Mouse (Mus musculus) liver, adult (tissue): ENCODE measurements around the gene Adsl.

Source experiments
- GATA4 ChIP-seq: IDR thresholded peaks from 2 replicates; pipeline ENCODE4 v1.6.1; 2014; ENCODE audit warnings: mild to moderate bottlenecking, low read length; ENCODE audit not compliant: insufficient replicate concordance

Gene Adsl

GRCm38 (mm10) chr15:80931345-80931960, 16.8 kb upstream of the Adsl start:
- TF ChIP-seq GATA4: no peak

- TF ChIP-seq GATA4: no peak
Measured at GRCm38 (mm10) chr15:80934841-80935240, 13.4 kb upstream of the Adsl start.

DNA sequence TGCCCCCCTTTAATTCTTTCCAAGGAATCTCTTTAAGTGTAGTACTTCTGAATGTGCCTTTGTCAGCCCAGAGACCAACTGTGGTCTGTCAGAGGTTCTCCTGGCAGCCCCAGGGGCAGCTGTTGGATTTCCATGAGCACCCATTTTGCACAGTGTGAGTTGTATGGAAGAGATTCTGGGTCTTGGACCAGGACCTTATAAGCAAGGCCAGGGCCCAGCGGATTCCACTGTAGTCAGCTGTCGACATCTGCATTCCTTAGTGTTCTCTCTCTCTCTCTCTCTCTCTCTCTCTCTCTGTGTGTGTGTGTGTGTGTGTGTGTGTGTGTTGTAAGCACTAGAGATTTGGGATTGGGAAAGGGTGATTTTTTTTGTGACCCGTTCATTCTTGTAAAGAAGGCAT, 11.6 kb upstream of the Adsl start:
- TF ChIP-seq GATA4: no peak

DNA sequence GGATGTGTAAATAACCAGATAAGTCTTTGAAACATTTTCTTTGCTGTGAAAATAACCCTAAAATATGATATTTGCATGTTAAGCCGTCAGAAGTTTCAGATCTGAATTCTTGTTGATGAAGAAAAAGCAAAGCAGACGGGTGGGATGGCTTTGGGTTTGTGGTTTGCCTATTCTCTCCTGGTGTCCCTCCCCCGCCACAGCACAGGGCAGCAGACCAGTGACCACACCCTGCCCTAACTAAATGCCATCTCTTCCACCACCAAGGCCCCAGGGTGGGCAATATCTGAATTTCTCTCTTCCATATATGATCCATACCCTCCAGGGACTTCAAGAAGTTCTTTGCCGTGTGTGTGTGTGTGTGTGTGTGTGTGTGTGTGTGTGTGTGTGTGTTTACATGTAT, 9.7 kb upstream of the Adsl start:
- no peak for TF ChIP-seq GATA4

DNA sequence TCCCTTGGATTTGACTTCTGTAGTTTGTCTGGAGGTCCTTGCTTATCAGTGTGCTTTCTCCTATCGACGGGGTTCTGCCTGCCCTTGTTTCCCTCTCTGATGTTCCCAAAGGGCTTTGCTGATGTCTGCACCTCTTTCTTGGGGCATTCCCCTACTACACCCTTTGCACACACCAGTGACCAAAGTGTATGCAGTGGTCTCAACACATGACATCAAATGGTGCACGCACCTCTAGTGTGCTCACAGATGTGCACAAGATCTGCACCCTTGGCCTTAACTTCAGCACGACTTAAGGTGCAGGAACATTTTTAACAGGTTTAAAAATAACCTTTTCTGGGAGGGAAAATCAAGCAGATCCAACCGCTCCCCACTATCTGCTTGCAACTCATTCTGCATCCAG, 8.9 kb upstream of the Adsl start:
- TF ChIP-seq GATA4: no peak

DNA sequence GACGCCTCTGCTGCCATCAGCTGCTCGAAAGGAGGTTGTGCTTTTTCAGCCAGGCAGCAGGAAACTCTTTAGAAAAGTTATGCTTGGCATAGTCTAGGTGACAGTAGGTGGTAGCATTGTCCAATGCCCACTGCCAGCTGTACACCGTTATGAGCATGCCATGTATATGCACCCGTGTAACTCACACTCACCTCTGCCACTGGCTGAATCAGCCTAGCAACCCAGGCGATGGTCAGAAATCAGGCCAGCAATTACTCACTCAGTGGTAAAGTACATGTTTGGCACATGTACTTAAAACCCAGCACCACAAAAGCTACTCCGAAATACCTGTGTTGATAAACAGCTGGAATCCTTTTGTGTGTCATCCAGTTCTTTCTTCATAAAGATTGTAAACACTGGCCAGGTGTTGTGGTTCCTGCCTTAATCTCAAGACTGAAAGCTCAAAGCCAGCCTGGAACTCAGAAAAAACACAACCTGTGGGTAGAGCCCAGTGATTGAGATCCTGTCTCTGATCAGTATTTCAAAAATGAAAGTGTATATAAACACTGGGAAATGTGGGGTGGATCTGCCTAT, 6.7 kb upstream of the Adsl start:
- no peak for TF ChIP-seq GATA4

GRCm38 (mm10) chr15:80945851-80946250, 2.4 kb upstream of the Adsl start:
- TF ChIP-seq GATA4: no peak

GRCm38 (mm10) chr15:80949431-80949830, 1.1 kb downstream of the Adsl start:
- no peak for TF ChIP-seq GATA4

GRCm38 (mm10) chr15:80950055-80950454, 1.8 kb downstream of the Adsl start:
- TF ChIP-seq GATA4: no peak

DNA sequence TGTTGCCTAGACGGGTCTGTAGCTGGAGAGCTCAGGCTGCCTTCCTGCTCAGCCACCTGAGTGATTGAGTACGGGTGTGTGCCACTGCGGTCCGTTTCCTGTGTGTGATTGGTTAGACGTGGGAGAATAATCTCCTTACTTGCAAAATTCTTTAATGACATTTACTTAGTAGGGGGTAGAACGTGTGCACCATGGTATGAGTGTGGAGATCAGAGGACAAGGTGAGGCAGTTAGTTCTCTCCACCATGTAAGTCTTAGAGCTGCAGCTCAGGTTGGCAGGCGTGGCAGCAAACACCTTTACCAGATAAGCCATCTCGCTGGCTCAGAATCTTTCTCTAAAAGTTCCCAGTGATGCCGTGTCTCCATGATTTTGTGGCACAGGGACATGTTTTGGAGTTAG, 5.7 kb downstream of the Adsl start:
- TF ChIP-seq GATA4: no peak

GRCm38 (mm10) chr15:80954861-80955260, 6.6 kb downstream of the Adsl start:
- no peak for TF ChIP-seq GATA4

- no peak for TF ChIP-seq GATA4
Measured at GRCm38 (mm10) chr15:80955836-80956438, 7.6 kb downstream of the Adsl start.

- TF ChIP-seq GATA4: no peak
Measured at GRCm38 (mm10) chr15:80969371-80969770, 21.1 kb downstream of the Adsl start.

DNA sequence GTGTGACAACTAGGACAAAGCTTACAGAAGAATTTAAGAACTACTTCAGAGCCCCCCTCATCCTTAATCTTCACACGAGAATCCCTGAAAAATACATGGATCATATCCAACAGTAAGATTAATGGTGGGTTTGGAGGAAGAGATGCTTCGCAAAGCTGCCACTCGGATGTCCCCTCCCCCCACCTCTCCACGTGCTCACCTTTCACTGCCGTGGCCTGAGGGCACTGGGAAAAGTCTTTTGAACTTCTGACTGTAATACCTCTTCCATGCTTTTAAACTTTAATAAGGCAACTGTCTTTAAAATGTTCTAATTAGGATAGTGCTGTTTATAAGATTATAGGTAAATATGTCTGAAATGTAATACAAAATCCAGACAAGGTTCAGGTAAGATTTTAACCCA, 26.0 kb downstream of the Adsl start:
- TF ChIP-seq GATA4: no peak

- no peak for TF ChIP-seq GATA4
Measured at GRCm38 (mm10) chr15:80975666-80976065, 27.4 kb downstream of the Adsl start.

DNA sequence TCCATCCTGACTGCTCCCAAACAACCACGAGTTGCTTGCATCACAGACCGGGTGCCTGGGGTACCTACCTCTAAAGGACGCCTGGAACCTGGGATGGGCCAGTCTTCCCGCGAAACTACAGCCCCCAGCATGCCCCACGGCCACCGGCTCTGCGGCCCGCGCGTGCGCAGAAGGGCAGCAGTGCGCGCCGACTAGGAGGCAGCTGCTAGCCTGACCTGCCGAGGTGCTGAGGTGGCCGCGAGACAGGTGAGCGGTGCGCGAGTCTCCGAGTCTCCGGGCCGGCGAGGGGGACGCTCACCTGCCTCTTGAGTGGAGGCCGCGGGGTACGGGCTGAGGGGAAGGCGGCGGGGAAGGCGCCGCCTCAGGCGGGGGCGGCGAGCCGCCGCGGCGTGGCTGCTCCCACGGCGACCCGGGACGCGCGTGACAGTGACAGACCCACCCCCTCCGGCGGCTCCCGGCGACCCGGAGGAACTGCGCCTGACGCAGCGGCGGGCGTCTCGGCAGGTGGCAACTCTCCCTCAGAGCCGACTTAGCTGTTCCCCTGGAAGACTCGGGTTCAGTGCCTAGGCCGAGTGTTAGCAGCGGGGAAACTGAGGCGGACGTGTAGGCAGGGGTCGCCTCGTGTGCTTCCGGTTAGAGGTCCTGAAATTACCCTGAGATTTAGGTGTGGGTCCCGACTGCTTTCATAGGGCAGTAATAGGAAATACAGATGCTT, 29.5 kb downstream of the Adsl start, which contains the start of gene Sgsm3:
Gene Sgsm3, plus strand, starts transcription at position 146 of the 715 bp plus-strand sequence.
- no peak for TF ChIP-seq GATA4
